In the genomic region with DNA sequence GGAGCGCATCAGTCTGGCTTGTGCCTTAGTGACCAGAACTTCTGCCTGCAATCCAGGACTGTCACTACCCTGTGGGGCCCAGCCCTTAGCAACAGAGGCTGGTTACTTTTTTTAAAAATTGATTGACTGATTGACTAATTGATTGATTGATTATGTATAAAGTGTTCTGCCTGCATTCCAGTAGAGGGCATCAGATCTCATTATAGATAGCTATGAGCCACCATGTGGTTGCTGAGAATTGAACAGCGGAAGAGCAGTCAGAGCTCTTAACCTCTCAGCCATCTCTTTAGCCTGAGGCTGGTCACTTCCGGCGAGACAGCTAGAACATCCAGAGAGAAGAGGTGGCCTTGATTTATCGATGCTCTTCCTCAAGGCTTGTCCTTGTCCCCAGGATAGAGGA, we compare ENCODE assay signal across 31 mouse cellular contexts. TPM values are rescaled to one million over a fixed set of nuclear protein-coding genes. Genes with fewer than 3 reads are reported as not detected.
A peak's percentile ranks its signal among the peaks of the same experiment; 100 is the strongest.
DNase-seq lines count a peak whose midpoint lies in the region; ATAC-seq and TF ChIP-seq lines count a peak whose summit lies in the region.
"Had no signal": no experiment of that assay in that cellular context is flagged by ENCODE, and none has a peak within 500 bp of the region (broad histone marks: within the 10 kb centered on the region; RNA-seq: fewer than 3 reads in every experiment).

No protein-coding gene starts in this region.

- H3K4me1 ChIP-seq in intestine, postnatal 0 days (replicated peaks; ENCODE audit: control insufficient read depth, insufficient read depth, low read length), result no peaks in the 10 kb centered on the region
- H3K4me1 ChIP-seq in intestine, embryonic 16.5 days (ENCODE audit: control insufficient read depth, insufficient read depth, low read length), result peaks cover 5% of the 10 kb centered on the region; the same call in 1 of the 2 replicates
- 0 out of 2 replicates have a peak, but pooled peaks cover 2% of the 10 kb centered on the region for H3K4me1 ChIP-seq in midbrain, postnatal 0 days (ENCODE audit: insufficient read depth, low read length)
- H3K4me1 ChIP-seq in midbrain, embryonic 11.5 days (ENCODE audit: control insufficient read depth, insufficient read depth, low read length), result no peaks in the 10 kb centered on the region
- H3K4me1 ChIP-seq: forebrain, embryonic 10.5 days had no signal

- no peak overlapping the region for H3K4me3 ChIP-seq in intestine, postnatal 0 days (ENCODE audit: low read depth, low read length)
- no peak overlapping the region for H3K4me3 ChIP-seq in intestine, embryonic 16.5 days (ENCODE audit: low read length)
- H3K4me3 ChIP-seq in midbrain, postnatal 0 days (ENCODE audit: low read depth, low read length), result no peak overlapping the region
- H3K4me3 ChIP-seq in midbrain, embryonic 11.5 days (ENCODE audit: low read depth, low read length), result no peak overlapping the region
- H3K4me3 ChIP-seq: embryonic facial prominence, embryonic 15.5 days; erythroblast, embryonic 14.5 days; forebrain, embryonic 10.5 days; heart, embryonic 10.5 days had no signal

- H3K36me3 ChIP-seq in intestine, postnatal 0 days (ENCODE audit: control insufficient read depth, insufficient read depth), result no peaks in the 10 kb centered on the region
- no peaks in the 10 kb centered on the region for H3K36me3 ChIP-seq in intestine, embryonic 16.5 days (ENCODE audit: control insufficient read depth, insufficient read depth, low read length)
- no peaks in the 10 kb centered on the region for H3K36me3 ChIP-seq in midbrain, postnatal 0 days (ENCODE audit: insufficient read depth, low read length)
- H3K36me3 ChIP-seq in midbrain, embryonic 11.5 days (ENCODE audit: control insufficient read depth, insufficient read depth, low read length), result no peaks in the 10 kb centered on the region
- H3K36me3 ChIP-seq: embryonic facial prominence, embryonic 15.5 days; forebrain, embryonic 10.5 days; heart, embryonic 10.5 days had no signal

- no peak overlapping the region for H3K27ac ChIP-seq in intestine, postnatal 0 days (ENCODE audit: low read depth, low read length)
- no peak overlapping the region for H3K27ac ChIP-seq in intestine, embryonic 16.5 days (ENCODE audit: low read length)
- H3K27ac ChIP-seq in midbrain, postnatal 0 days (ENCODE audit: low read depth, low read length), result no peak overlapping the region
- H3K27ac ChIP-seq in midbrain, embryonic 11.5 days (ENCODE audit: low read depth, low read length), result no peak overlapping the region
- H3K27ac ChIP-seq: embryonic facial prominence, embryonic 15.5 days; forebrain, embryonic 10.5 days; heart, embryonic 10.5 days; hindbrain, embryonic 14.5 days had no signal

- WGBS in intestine, postnatal 0 days, result 74% methylated on average over 5 of the region's 5 CpGs
- 70% methylated on average over 5 of the region's 5 CpGs for WGBS in intestine, embryonic 16.5 days
- 66% methylated on average over 5 of the region's 5 CpGs for WGBS in midbrain, postnatal 0 days
- WGBS in midbrain, embryonic 11.5 days, result 82% methylated on average over 5 of the region's 5 CpGs

- H3K4me2 ChIP-seq in intestine, postnatal 0 days (replicated peaks; ENCODE audit: low read depth), result no peak overlapping the region
- H3K4me2 ChIP-seq in intestine, embryonic 16.5 days (ENCODE audit: low read depth, low read length), result no peak overlapping the region
- no peak overlapping the region for H3K4me2 ChIP-seq in midbrain, postnatal 0 days (ENCODE audit: low read depth, low read length, poor library complexity, severe bottlenecking)
- H3K4me2 ChIP-seq in midbrain, embryonic 11.5 days, result no peak overlapping the region
- H3K4me2 ChIP-seq: embryonic facial prominence, embryonic 15.5 days; hindbrain, embryonic 14.5 days had no signal

- ATAC-seq in intestine, postnatal 0 days, result no peak
- no peak for ATAC-seq in intestine, embryonic 16.5 days
- no peak for ATAC-seq in midbrain, postnatal 0 days (ENCODE audit: low FRiP score)
- ATAC-seq in midbrain, embryonic 11.5 days (ENCODE audit: low FRiP score), result no peak
- ATAC-seq: forebrain, embryonic 14.5 days; inflammation-experienced regulatory T-cells, adult 6 months had no signal

- 0 out of 2 replicates have a peak, but pooled peaks have one; percentile 6 for TF ChIP-seq CTCF in intestine, postnatal 0 days (IDR thresholded peaks at IDR 0.05; ENCODE audit: low read depth)
- peak; percentile 64 for TF ChIP-seq CTCF in midbrain, postnatal 0 days (IDR thresholded peaks at IDR 0.05)

- H3K9ac ChIP-seq in intestine, postnatal 0 days (ENCODE audit: low read depth, low read length), result no peak overlapping the region
- no peak overlapping the region for H3K9ac ChIP-seq in intestine, embryonic 16.5 days (ENCODE audit: low read depth, low read length)
- no peak overlapping the region for H3K9ac ChIP-seq in midbrain, postnatal 0 days (replicated peaks; ENCODE audit: low read length, poor library complexity, severe bottlenecking)
- no peak overlapping the region for H3K9ac ChIP-seq in midbrain, embryonic 11.5 days (ENCODE audit: low read length)
- H3K9ac ChIP-seq: embryonic facial prominence, embryonic 15.5 days; hindbrain, embryonic 14.5 days had no signal

- H3K9me3 ChIP-seq in intestine, postnatal 0 days (ENCODE audit: control insufficient read depth), result no peaks in the 10 kb centered on the region
- no peaks in the 10 kb centered on the region for H3K9me3 ChIP-seq in intestine, embryonic 16.5 days (ENCODE audit: control insufficient read depth, low read length)
- H3K9me3 ChIP-seq in midbrain, postnatal 0 days (ENCODE audit: low read length), result no peaks in the 10 kb centered on the region
- no peaks in the 10 kb centered on the region for H3K9me3 ChIP-seq in midbrain, embryonic 11.5 days (ENCODE audit: control insufficient read depth, low read length)
- H3K9me3 ChIP-seq: embryonic facial prominence, embryonic 15.5 days; forebrain, embryonic 10.5 days; heart, embryonic 10.5 days had no signal

- no peaks in the 10 kb centered on the region for H3K27me3 ChIP-seq in intestine, postnatal 0 days (replicated peaks; ENCODE audit: control insufficient read depth, insufficient read depth, low read length)
- no peaks in the 10 kb centered on the region for H3K27me3 ChIP-seq in intestine, embryonic 16.5 days (replicated peaks; ENCODE audit: control insufficient read depth, insufficient read depth, low read length)
- no peaks in the 10 kb centered on the region for H3K27me3 ChIP-seq in midbrain, postnatal 0 days (ENCODE audit: insufficient read depth, low read length)
- H3K27me3 ChIP-seq in midbrain, embryonic 11.5 days (ENCODE audit: control insufficient read depth, insufficient read depth, low read length), result no peaks in the 10 kb centered on the region

- DNase-seq in embryo, embryonic 10.5 days (ENCODE audit: low spot score), result peak; percentile 4
- DNase-seq in embryo, embryonic 11 days, result no peak
- DNase-seq in midbrain, postnatal 0 days (ENCODE audit: low spot score), result peak; percentile 12
- no peak for DNase-seq in midbrain, embryonic 11.5 days (ENCODE audit: low spot score, missing footprints)
- DNase-seq in mesoderm, embryonic 11.5 days (ENCODE audit: low read depth, low spot score), result peak; percentile 3
- DNase-seq in lung, postnatal 36 days, result no peak
- DNase-seq: adrenal gland, adult 2 months; adrenal gland, postnatal 25 days; cerebellum, adult 11 months; cerebellum, adult 8-10 months; cerebellum, postnatal 14 days; gastrocnemius, postnatal 10 days; heart, adult 18-20 months; heart, postnatal 10 days; heart, postnatal 4 days had no signal

RNA-seq across cellular contexts. Expression of a gene that starts 8.6 kb away (rescaled TPM):
- 12.1 and 16.9 TPM in 2 replicates for polyA plus RNA-seq in intestine, postnatal 0 days (2015; fragmentation: Nextera tagmentation; extraction: Ambion mirVana)
- 5.7 and 6.7 TPM in 2 replicates for polyA plus RNA-seq in intestine, embryonic 16.5 days (2015; fragmentation: Nextera tagmentation; extraction: Ambion mirVana)
- 0.24 and 0.93 TPM in 2 replicates for total RNA-seq in midbrain, postnatal 0 days (2014; rRNA removed)
- 0.73 and 0.77 TPM in 2 replicates for polyA plus RNA-seq in midbrain, postnatal 0 days (2015; fragmentation: Nextera tagmentation; extraction: Ambion mirVana)
- 0.81 and 1.0 TPM in 2 replicates for polyA plus RNA-seq in midbrain, embryonic 11.5 days (2014; fragmentation: Nextera tagmentation; extraction: Ambion mirVana)
- total RNA-seq: common myeloid progenitor, adult 5-6 weeks had no signal
- polyA plus RNA-seq: erythroblast, embryonic 14.5 days; forebrain, embryonic 14.5 days; inflammation-experienced regulatory T-cells, adult 6 months had no signal

RNA-seq across cellular contexts. Expression of a gene that starts 24.7 kb away (rescaled TPM):
- polyA plus RNA-seq in intestine, postnatal 0 days (2015; fragmentation: Nextera tagmentation; extraction: Ambion mirVana), result not detected in 2 replicates
- polyA plus RNA-seq in intestine, embryonic 16.5 days (2015; fragmentation: Nextera tagmentation; extraction: Ambion mirVana), result not detected in 2 replicates
- not detected in 2 replicates for total RNA-seq in midbrain, postnatal 0 days (2014; rRNA removed)
- not detected in 2 replicates for polyA plus RNA-seq in midbrain, postnatal 0 days (2015; fragmentation: Nextera tagmentation; extraction: Ambion mirVana)
- not detected in 2 replicates for polyA plus RNA-seq in midbrain, embryonic 11.5 days (2014; fragmentation: Nextera tagmentation; extraction: Ambion mirVana)
- total RNA-seq: adrenal gland, adult 2 months; adrenal gland, postnatal 25 days; common myeloid progenitor, adult 5-6 weeks; ES-E14; gastrocnemius, postnatal 10 days; gastrocnemius, postnatal 4 days; heart, adult 18-20 months; heart, postnatal 10 days; heart, postnatal 4 days had no signal
- polyA plus RNA-seq: adrenal gland, adult 2 months; brain, embryonic 14.5 days; embryonic facial prominence, embryonic 11.5 days; embryonic facial prominence, embryonic 15.5 days; forebrain, embryonic 10.5 days; forebrain, embryonic 14.5 days; frontal cortex, adult 2 months; heart, embryonic 10.5 days; heart, embryonic 14.5 days; hindbrain, embryonic 14.5 days; inflammation-experienced regulatory T-cells, adult 6 months had no signal

RNA-seq across cellular contexts. Expression of a gene that starts 25.3 kb away (rescaled TPM):
- polyA plus RNA-seq in intestine, postnatal 0 days (2015; fragmentation: Nextera tagmentation; extraction: Ambion mirVana), result 0.35 and 1.3 TPM in 2 replicates
- 0.24 and 0.98 TPM in 2 replicates for polyA plus RNA-seq in intestine, embryonic 16.5 days (2015; fragmentation: Nextera tagmentation; extraction: Ambion mirVana)
- total RNA-seq in midbrain, postnatal 0 days (2014; rRNA removed), result not detected in 2 replicates
- not detected in 2 replicates for polyA plus RNA-seq in midbrain, postnatal 0 days (2015; fragmentation: Nextera tagmentation; extraction: Ambion mirVana)
- not detected in 2 replicates for polyA plus RNA-seq in midbrain, embryonic 11.5 days (2014; fragmentation: Nextera tagmentation; extraction: Ambion mirVana)
- total RNA-seq: adrenal gland, adult 2 months; adrenal gland, postnatal 25 days; common myeloid progenitor, adult 5-6 weeks; ES-E14; gastrocnemius, postnatal 10 days; gastrocnemius, postnatal 4 days; heart, adult 18-20 months; heart, postnatal 10 days; heart, postnatal 4 days had no signal
- polyA plus RNA-seq: adrenal gland, adult 2 months; brain, embryonic 14.5 days; embryonic facial prominence, embryonic 11.5 days; embryonic facial prominence, embryonic 15.5 days; erythroblast, embryonic 14.5 days; forebrain, embryonic 10.5 days; forebrain, embryonic 14.5 days; frontal cortex, adult 2 months; heart, embryonic 10.5 days; heart, embryonic 14.5 days; hindbrain, embryonic 14.5 days; inflammation-experienced regulatory T-cells, adult 6 months had no signal

Comparison
In these comparisons a context has a peak if more than half of its experiments do, and no peak if none do; other contexts are left out.
1. DNase-seq: peak in embryo, embryonic 10.5 days (single experiment), midbrain, postnatal 0 days (single experiment) and mesoderm, embryonic 11.5 days (single experiment); none in embryo, embryonic 11 days (single experiment), midbrain, embryonic 11.5 days (single experiment) and lung, postnatal 36 days (single experiment).